Mouse (Mus musculus): ENCODE measurements around the gene Acot7.

The Acot7 gene

GRCm38 (mm10) chr4:152177537-152178343 lies at the start of gene Acot7:
TSS of gene Acot7 (plus strand) at chr4:152178134.
- in situ Hi-C loops (cut with MboI, MseI): loop anchor here (5.0 kb wide), 1 partner anchor 35 kb away; no protein-coding TSS in a partner anchor

GRCm38 (mm10) chr4:152128784-152129183 lies 49.1 kb upstream of the Acot7 start:
- in situ Hi-C loops (cut with MboI, MseI): loop anchor here (10.0 kb wide), 1 partner anchor 1214 kb away; the partner anchor contains the start of genes Park7 and Tnfrsf9

GRCm38 (mm10) chr4:152129395-152129930 lies 48.5 kb upstream of the Acot7 start:
- in situ Hi-C loops (cut with MboI, MseI): loop anchor here (10.0 kb wide), 1 partner anchor 1215 kb away; the partner anchor contains the start of genes Park7 and Tnfrsf9

- in situ Hi-C loops (cut with MboI, MseI): no loop called here
Measured at GRCm38 (mm10) chr4:152130771-152131653, 46.9 kb upstream of the Acot7 start.

- in situ Hi-C loops (cut with MboI, MseI): no loop called here
Measured at GRCm38 (mm10) chr4:152131809-152132771, 45.8 kb upstream of the Acot7 start.

GRCm38 (mm10) chr4:152132772-152133169 lies 45.2 kb upstream of the Acot7 start:
- in situ Hi-C loops (cut with MboI, MseI): no loop called here

- in situ Hi-C loops (cut with MboI, MseI): no loop called here
Measured at GRCm38 (mm10) chr4:152133213-152133612, 44.7 kb upstream of the Acot7 start.

- in situ Hi-C loops (cut with MboI, MseI): no loop called here
Measured at GRCm38 (mm10) chr4:152134507-152134906, 43.4 kb upstream of the Acot7 start.

GRCm38 (mm10) chr4:152135363-152135762 lies 42.6 kb upstream of the Acot7 start:
- in situ Hi-C loops (cut with MboI, MseI): no loop called here

- in situ Hi-C loops (cut with MboI, MseI): no loop called here
Measured at GRCm38 (mm10) chr4:152136112-152136875, 41.6 kb upstream of the Acot7 start.

GRCm38 (mm10) chr4:152136876-152137250 lies 41.1 kb upstream of the Acot7 start:
- in situ Hi-C loops (cut with MboI, MseI): no loop called here

GRCm38 (mm10) chr4:152138497-152139260 lies 39.3 kb upstream of the Acot7 start:
- in situ Hi-C loops (cut with MboI, MseI): no loop called here

GRCm38 (mm10) chr4:152140441-152140840 lies 37.5 kb upstream of the Acot7 start:
- in situ Hi-C loops (cut with MboI, MseI): no loop called here

GRCm38 (mm10) chr4:152141521-152142135 lies 36.3 kb upstream of the Acot7 start:
- in situ Hi-C loops (cut with MboI, MseI): no loop called here

GRCm38 (mm10) chr4:152143632-152144031 lies 34.3 kb upstream of the Acot7 start:
- in situ Hi-C loops (cut with MboI, MseI): no loop called here

- in situ Hi-C loops (cut with MboI, MseI): no loop called here
Measured at GRCm38 (mm10) chr4:152145473-152145872, 32.5 kb upstream of the Acot7 start.

GRCm38 (mm10) chr4:152146033-152146827 lies 31.7 kb upstream of the Acot7 start:
- in situ Hi-C loops (cut with MboI, MseI): no loop called here

GRCm38 (mm10) chr4:152150546-152150945 lies 27.4 kb upstream of the Acot7 start:
- in situ Hi-C loops (cut with MboI, MseI): no loop called here

Data from regulatory T cell (primary cell).